Mouse (Mus musculus): Measurements from ENCODE around the gene Rin2.

The Rin2 gene

DNA sequence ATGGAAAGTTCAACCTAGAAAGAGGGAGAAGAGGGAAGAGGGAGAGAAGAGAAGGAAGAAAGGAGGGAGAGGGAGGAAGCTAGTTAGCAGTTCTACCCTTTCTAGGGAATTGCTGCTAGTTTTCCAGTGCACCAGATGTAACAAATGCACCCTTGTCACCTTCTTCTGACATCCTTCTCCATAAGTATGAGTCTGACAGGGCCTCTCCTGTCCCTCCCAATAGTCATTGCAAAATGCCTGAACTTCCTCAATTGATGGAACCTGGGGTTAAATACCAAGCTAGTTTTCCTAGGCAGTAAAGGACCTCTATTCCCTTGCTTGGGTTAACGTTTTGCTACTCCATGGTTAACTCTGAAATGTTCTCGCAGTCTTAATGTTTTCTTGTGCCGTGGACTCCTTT is 149.7 kb downstream of the Rin2 start:
- DNase-seq (ENCODE audit: low spot score in 2 of 2), result no peak

DNA sequence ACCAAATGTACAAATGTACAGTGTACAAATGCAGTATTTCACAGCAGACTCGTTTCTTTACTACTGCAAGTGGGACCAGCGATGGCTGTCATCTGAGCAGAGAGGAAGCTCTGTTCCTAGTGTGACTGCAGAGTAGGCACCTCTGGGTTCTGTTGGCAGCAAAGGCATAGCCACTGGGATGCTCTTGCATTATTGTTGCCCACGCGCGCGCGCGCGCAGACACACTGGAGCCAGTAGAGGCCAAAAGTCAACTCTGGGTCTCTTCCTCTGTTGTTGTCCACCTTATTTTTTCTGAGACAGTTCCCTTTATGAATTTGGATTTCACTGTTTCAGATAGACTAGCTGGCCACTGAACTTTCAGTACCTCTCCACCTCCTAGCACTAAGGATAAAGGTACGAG is 150.2 kb downstream of the Rin2 start:
- no peak for DNase-seq (ENCODE audit: low spot score in 2 of 2)

DNA sequence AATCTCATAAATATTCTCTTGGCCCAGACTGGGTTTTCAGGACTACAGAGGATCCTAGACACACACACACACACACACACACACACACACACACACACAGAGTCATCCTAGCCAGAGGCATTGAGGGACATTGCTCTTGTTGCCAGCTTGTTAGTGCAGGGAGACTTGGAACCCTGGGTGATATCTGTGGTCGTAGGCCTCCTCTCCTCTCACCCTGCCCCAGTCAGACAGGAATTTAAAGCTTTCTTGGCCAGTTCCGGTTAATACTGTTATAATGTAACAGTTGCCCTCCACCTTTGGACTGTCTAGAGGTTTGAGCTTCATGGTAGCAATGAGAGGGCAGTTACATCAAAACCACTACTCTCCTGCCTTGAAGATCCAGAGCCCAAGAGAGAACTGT is 152.9 kb downstream of the Rin2 start:
- DNase-seq (ENCODE audit: low spot score in 2 of 2), result no peak

DNA sequence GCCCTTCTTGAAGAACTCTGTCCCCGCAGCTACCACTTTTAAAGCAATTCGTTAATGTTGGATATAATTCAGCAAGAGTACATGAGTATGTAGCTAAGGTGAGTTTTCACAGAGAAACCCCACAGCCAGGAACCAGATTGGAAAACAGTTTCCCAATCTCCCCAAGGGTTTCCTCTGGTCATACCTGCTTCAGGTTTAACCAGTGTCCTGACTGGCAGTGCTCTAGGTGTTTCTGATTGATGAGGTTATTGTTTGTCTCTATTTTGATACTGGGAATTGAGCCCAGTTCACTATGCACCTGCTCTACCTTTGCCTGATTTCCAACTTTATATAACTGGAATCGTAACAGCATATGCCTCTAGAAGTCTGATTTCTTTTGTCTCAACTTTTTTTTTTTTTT is 153.6 kb downstream of the Rin2 start:
- DNase-seq (ENCODE audit: low spot score in 2 of 2), result no peak

DNA sequence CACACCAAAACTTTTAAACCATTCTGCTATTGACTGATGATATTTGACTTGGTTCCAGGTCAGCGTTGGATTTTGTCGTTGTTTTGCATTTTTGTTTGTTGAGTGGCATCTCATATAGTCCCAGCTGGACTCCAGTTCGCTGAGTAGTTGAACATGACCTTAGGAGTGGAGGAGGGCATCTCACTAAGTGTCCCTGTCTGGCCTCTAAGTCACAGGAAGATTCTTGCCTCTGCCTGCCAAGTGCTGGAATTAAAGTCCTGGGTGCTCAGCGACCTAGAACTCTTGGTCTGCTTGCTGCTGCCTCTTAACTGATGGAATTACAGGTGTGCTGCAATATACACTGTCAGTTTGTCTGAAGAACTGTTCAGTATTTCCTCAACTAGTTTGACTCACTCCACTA is 154.2 kb downstream of the Rin2 start:
- no peak for DNase-seq (ENCODE audit: low spot score in 2 of 2)

DNA sequence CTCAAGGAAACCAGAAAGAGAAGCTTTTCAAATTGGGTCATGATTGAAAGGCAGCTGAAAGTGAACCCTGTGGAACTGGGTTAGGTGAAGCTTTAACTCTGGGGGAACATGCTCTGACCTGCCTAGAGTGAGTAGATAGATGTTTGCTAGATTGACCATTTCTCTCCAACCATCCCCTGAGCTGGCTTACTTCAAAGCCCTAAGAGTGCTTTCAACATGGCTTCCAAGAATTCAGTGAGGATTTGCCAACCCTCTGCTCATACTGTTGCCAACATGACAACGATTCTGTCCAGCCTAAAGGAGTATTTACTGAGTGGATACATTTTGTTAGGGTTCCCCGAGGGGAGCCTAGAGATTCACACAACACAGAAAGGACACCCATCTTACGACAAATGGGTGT is 155.4 kb downstream of the Rin2 start:
- no peak for DNase-seq (ENCODE audit: low spot score in 2 of 2)

DNA sequence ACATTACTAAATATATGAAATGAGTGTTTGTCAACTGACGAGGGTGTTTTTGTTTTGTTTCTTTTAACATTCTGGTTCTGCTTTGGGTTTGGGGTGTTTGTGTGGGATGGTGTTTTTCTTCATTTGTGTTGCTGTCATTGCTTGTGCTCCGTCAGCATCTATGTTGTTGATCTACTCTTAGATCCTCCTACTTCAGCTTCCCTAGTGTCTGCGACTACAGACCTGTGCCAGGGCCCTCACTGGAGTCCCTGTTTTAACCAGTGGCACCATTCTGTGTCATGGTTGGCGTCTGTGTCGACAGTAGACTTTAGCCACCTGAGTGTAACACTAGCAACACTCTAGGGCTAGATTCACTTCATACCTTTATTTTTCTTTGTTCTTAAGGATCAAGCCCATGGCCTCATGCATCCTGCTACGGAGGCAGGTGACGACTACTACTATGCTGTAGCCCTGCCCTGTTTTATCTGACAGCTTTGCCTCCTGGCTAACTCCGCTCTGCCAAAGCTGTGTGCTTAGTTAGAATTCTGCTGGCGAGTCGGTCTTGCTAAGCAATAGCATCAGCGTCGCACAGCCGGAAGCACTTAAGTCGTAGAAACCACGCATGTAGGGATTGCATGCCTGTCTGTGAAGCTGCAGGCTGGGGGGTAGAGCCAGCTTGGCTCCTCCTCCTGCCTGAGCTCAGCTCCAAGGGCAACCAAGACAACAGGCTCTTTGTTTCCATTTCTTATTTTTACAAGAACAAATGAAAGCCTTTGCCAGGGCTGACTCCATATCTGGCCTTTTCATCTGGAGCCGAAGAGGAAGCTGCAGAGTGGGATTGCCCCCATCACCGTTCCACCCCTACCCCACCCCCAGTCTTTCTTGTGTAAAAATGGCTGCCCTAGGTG is 157.2 kb downstream of the Rin2 start:
- DNase-seq (ENCODE audit: low spot score in 2 of 2), result peak; percentile 33 to 57

DNA sequence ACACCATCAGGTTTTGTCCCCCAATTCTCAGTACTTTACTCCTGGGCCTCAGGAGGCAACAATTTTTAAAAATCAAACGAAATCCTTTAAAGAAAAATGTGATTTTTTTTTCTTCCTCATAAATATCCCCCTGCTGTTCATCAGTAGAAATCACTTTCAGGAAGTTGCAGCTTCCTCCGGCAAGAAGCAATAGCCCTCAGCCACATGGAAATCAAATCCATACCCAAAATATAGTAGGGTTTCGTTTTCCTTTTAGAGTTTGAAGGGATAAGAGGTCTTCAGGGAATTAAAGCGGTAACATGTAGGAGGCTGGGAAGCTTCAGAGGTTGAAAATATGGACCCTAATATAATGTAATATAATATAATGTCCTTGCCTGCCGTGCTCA is 157.8 kb downstream of the Rin2 start:
- DNase-seq (ENCODE audit: low spot score in 2 of 2), result no peak

DNA sequence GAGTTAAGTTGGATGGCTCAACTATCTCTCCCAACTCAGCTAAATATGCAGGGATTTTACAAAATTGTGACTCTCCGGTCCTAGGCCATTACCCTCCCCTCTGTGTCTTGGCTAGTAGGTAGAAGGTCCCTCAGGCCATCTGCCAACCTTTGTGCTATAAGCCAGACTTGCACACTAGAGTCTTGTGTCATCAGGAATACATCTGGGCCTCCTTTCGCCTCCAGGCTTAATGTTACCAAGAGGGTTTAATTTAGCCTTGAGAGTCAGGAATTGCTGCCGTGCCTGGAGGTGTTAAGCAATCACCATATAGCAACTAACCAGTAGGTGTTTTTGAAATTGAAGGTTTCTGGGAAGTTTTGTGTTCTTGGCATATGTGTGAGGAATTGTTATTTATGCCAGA is 158.3 kb downstream of the Rin2 start:
- peak in 1 of 2 experiments; percentile 33 for DNase-seq (ENCODE audit: low spot score in 2 of 2)

DNA sequence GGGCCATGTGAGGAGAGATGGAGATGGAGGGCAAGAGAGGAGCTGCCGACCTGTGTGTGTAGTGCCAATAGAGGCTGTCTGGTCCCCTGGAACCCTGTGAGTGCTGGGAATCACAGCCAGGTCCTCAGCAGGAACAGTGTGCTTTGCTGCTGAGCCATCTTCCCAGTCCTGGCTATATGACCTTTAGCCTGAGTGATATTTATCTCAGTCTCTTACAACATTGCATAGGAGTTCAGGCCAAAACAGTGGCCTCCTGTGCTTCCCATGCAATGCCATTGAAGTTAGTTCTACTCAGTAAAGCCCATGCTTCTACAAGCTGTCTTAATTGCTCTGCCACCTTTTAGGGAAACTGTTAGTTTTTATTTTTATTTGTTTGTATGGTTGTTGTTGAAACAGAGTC is 160.9 kb downstream of the Rin2 start:
- DNase-seq (ENCODE audit: low spot score in 2 of 2), result no peak

DNA sequence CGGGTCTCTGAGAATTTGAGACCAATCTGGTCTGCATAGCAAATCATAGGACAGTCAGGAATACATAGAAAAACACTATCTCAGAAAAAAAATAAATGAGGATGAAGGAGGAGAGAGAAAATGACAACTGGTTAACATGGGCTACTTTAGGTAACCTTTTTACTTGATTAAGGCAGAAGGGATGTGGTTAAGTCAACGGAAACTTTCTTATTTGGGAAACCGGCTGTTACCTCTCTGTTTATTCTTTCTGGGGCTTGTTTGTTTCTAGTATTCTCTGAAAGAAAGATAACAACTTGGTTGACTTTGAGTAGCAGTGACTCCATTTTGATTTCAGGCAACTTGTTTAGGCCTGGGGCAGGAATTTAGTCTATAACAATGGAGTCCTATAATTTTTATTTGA is 163.7 kb downstream of the Rin2 start:
- no peak for DNase-seq (ENCODE audit: low spot score in 2 of 2)

DNA sequence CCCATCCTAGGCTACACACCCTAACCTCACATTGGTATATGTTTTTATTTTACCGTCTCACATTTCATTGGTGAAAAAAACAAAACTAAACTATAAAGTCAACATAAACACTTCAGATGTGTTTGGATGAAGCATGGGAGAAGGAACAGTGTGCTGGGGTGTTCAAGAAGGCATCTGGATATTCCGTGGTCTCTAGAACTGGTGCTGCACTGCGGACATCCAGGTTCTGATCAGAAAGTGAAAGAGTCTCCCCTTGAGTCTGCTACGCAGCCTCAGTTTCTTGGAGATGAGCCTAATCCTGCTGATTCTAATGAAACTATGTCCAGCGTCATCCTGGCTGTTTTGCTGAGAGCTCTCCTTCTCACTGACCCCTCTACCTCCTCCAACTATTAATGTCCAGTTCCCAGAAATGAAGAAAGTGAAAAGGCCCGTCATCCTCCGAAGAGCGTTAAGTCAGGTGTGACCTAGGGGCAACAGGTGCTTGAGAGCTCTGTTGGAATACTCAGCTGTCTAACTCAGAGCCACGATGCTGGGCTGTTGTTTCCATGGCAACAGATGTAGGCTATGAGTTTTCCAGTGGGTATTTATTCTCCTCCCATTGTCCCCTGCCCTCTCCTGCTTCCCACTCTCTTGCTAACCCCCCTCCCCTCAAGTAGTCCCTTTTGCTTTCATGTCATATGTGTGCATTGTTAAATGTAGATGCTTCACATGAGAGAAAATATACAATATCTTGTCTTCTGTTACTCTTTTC is 164.7 kb downstream of the Rin2 start:
- DNase-seq (ENCODE audit: low spot score in 2 of 2), result no peak

DNA sequence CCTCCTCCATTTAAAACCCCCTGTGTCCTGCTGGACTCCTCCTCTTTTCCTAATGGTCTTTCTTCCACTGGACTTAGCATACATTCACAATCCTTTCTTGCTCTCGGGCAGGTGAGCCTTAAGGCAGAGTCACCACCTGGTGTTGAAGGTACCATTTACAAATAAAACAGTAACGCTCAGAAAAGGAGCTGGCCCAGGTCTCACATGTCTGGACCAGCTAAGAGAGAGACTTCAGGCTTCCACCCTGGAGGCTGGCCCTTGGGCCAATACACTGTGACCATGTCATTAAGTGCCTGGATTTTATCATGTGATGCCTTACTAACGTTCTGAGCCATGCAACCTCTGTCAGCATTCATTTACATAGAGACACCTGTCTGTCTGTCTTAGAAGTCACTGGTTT is 165.3 kb downstream of the Rin2 start:
- no peak for DNase-seq (ENCODE audit: low spot score in 2 of 2)

DNA sequence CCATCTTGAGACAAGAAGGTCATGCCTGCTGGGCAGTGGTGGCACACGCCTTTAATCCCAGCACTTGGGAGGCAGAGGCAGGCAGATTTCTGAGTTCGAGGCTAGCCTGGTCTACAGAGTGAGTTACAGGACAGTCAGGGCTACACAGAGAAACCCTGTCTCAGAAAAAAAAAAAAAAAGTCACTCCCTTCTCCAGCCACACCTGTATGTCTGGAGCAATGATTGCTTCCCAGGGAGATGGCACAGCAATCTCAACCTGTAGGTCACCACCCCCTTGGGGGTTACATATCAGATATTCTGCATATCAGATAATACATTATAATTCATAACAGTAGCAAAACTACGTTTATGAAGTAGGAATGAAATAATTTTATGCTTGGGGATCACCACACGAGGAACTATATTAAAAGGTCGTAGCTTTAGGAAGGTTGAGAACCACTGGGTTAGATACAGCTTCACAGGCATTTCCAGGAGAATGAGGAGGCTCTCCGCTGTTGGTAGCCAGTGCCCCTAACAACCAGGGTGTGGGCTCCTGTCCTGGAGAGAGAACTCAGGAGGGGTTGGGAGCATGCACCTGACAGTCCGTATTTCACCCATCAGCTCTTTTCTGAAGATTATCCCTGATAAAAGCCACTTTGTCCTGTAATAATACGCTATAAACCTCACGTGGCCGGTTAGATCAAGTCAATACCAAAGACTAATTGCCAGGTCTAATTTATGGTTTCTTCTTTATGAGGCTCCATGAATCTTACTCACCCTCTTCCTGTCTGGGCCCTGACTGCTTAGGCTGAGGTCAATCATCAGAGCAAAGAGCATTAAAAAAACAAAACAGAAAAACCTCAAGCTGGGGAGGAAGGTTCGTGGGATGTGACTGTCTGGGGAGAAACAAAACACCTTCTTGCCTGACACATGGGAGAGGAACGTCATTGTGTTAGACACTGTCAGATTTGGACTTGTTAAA is 166.2 kb downstream of the Rin2 start:
- DNase-seq (ENCODE audit: low spot score in 2 of 2), result no peak

DNA sequence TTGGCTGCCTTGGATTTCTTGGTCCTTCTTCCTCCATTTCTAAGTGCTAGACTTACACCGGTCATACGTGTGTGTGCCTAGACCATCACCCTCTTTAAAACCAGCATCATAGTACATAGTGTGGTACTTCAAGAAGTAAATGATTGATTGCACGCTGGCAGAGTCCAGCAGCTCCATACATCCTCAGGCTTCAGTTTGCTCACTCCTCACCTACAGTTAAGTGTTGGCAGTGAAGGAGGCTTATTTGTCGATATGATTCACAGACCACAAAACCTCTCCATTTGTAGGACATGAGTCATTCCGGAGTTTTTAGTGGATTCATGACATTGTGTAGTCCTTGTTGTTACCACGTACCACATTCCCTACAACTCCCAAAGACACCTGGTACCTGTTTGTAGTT is 168.3 kb downstream of the Rin2 start:
- no peak for DNase-seq (ENCODE audit: low spot score in 2 of 2)

DNA sequence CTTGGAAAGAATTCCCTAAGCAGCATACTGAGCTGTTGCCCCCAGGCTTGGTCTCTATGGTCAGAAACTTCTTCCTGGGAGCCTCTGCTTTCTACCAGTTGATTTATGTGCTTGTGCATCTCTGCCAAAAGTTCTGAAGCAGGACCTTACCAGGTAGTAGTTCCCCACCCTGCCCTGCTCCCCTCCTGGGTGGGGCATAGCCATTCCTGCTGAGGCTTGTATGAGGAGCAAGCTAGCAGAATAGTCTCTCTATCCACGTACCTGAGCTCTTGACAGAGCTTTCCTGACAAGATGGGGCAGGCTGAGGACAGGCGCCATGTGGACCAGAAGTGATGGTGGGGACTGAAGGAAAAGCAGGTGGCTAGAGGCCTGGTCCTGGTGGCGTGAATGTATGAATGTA is 171.6 kb downstream of the Rin2 start:
- no peak for DNase-seq (ENCODE audit: low spot score in 2 of 2)

DNA sequence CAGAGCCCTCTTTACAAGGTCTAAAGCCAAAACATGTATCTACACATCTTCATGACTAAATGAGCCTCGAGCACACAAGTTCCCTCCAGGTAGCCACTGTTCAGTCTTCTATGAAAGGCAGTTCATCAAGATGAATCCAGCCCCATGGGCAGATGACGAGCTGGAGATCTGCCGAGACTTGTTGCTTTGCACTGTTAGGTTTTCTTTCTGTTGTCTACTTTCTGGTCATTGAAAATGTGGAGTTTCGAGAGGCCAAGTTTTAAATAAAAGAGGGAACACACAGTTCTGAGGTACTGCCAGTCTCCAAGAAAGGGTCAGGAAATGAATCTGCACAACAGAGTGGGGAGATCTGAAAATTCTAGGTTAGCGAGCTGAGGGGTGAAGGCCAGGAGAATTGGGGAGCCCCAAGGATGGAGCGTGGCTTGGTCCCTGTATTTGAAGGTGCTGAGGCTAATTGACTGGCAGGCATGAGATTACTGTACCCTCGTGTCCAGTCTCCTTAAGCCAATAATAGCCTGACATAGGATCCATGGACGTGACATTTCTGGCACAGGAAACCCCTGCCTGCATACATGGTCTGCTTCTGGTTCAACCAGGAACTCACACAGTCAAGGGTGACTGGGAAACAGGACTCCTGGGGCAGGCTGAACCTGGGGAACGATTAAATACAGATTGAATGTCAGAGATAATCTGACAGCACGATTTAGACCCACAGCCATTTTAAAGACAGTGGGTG is 174.3 kb downstream of the Rin2 start:
- DNase-seq (ENCODE audit: low spot score in 2 of 2), result no peak

DNA sequence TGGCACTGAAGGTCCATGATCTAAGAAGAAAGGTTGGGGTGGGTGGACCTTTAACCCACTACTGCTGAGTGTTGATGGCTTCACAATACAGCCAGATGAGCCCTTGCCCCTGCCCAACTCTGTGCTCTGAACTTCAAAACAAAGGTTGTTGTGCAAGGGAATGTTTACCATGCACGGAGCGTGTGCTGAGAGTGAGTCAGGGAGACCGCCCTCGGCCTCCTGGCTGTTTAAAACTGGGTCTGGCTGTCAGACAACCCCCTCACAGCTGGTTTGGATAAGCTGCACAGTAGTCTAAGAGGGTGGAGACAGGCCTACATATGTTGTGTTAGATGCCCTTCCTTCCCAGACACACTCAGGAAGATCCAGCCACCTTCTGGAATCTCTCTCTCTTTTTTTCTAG is 175.8 kb downstream of the Rin2 start:
- peak; percentile 56 to 62 for DNase-seq (ENCODE audit: low spot score in 2 of 2)

DNA sequence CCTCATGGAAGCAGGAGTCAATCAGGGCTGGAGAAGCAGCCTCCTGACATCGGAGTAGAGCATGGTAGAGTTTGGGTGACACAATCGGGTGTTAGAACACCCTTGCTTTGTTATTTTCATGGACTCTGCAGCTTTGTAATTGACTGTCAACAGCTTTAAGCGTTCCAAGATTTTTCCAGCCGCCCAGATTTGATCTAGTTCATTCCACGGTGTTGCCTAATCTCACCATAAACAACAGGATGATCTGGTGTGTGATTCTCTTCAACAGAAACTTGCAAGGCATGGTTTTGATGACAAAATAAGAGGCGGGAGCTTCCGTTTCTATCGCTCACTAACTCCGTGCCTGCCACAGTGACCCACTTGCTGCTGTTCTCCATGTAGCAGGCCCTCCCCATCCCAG is 180.8 kb downstream of the Rin2 start:
- no peak for DNase-seq (ENCODE audit: low spot score in 2 of 2)

DNA sequence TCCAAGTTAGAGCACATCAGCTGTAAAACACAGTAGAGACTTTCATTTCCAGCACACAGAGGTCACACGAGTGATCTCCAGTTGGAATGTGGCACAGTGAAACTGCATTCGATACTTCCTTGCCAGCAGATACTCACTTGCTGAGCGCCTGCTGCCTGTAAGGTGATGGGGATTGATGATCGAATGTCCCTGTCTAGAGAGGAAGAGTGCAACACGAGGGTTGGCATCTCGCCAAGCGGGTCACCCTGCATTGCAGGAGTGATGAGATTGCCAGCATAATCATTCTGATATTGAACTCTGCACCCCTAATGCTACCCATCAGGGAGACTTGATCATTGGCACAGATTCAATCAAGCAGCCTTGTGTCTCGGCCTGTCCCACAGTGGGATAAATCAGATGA is 182.8 kb downstream of the Rin2 start:
- no peak for DNase-seq (ENCODE audit: low spot score in 2 of 2)

DNA sequence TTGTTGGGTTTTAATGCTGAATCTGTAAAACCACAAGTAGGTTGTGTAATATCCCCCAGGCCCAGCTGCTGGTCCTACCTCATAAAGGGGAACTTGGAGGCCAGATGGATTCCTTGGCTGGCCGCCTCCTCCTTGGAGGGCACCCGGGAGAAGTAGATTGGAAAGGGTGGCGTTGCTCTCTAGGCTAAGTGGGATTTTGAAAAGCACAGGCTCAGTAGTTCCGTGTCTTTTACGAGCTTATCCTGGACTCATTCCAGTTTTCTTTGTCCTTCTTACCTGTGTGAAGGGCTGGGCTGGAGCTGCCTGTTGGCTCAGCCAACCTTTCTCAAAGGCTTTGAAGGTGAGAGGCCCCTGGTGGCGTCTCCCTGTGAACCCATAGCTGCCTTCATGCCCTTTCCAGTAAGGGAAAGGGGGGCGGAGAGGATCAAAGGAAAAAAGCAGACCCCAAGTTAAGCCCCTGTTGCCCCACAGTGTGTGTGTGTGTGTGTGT is 184.5 kb downstream of the Rin2 start:
- DNase-seq (ENCODE audit: low spot score in 2 of 2), result peak in 1 of 2 experiments; percentile 44

All from frontal cortex, postnatal 36 days (tissue).